Mouse (Mus musculus) erythroblast, embryonic 14.5 days (primary cell): ENCODE data around the gene Fam160a1. TPM values are rescaled to one million over a fixed set of nuclear protein-coding genes. Genes with fewer than 3 reads are reported as not detected.

Experiments
- H3K27me3 ChIP-seq: 2 replicates; pipeline ENCODE4 v1.6.1; 2012; ENCODE audit warnings: inconsistent platforms; ENCODE audit not compliant: control insufficient read depth
- H3K36me3 ChIP-seq: 2 replicates; pipeline ENCODE4 v1.6.1; 2012; ENCODE audit warnings: mild to moderate bottlenecking, inconsistent platforms; ENCODE audit not compliant: control insufficient read depth
- H3K4me1 ChIP-seq: 2 replicates; pipeline ENCODE4 v1.6.1; 2012; ENCODE audit warnings: inconsistent platforms; ENCODE audit not compliant: control insufficient read depth
- H3K4me3 ChIP-seq: replicated peaks from 2 replicates; pipeline ENCODE3; 2012; ENCODE audit warnings: moderate library complexity, mild to moderate bottlenecking, inconsistent platforms
- H3K9me3 ChIP-seq: 2 replicates; pipeline ENCODE4 v1.6.1; 2012; ENCODE audit warnings: low read length, inconsistent platforms, mixed read lengths; ENCODE audit not compliant: control insufficient read depth
- GATA1 ChIP-seq: IDR thresholded peaks from 2 replicates; pipeline ENCODE4 v1.6.1; 2012; ENCODE audit warnings: low read length, inconsistent platforms, mixed read lengths
- TAL1 ChIP-seq: IDR thresholded peaks from 3 replicates; pipeline ENCODE4 v1.6.1; 2012; ENCODE audit warnings: low read length, inconsistent platforms, mixed read lengths
- polyA plus RNA-seq: library from polyadenylated mRNA; stranded (reverse); fragments of >175 nt; gene quantifications from 2 replicates; pipeline ENCODE4 v1.2.3, GENCODE M21; 2012

Gene Fam160a1
- polyA plus RNA-seq, 1 experiment: 0.07 TPM

DNA sequence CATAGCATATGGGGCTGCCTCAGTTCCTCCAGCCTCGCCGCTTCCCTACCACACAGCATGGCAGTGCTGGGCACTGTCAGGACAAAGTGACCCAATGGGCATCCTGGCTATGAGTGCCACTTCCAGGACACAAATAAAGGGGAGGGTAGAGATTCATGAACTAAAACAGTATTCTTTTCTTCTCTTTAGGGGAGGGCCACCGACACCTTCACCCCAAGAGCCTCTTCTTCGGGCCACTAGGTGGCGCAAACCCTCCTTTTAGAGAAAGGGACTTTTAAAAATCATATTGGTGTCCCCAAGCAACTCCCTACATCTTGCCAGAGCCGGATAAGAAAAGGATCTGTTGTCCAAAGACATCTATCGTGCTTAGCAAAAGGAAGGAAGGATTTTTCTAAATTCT lies 109.7 kb downstream of the Fam160a1 start:
- Histone ChIP-seq H3K4me1 (peaks cover 16% of the 10 kb centered on the region), H3K27me3 (peaks cover 3% of the 10 kb centered on the region)
- TF ChIP-seq TAL1: no peak
- no peak for TF ChIP-seq GATA1

DNA sequence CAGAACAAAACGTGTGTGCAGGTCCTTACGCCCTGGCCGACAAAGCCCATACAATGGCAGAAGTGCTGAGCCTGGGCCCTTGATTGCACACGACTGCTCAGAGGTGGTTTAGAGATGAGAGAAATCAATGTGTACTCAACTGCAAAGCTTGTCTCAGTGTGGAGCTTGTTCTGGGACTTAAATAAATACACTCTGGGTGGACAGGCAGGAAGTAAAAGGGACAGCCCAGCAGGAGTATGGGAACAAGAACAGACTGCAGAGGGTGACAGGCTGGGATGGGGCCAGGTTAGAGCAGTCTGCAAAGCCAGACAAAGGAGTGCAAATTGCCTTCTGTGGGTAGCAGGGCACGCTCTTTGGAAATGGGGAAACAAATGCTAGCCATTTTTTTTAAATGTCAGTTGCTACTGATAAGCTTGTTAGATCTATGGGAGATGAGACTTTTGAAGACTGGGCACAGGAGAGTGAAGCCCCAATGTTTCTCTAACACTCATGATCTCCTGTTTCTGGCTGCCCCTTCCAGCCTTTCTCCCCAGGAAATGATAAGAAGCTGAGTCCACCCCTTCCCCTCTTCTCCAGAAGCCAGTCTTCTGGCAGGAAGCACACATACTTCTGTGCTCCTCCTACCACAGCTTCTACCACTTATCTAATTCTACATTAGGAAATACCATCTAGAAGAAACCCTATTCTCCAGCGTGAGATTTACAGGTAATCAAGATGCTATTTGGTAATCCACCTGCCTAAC lies 113.8 kb downstream of the Fam160a1 start:
- Histone ChIP-seq H3K27me3 (no peaks in the 10 kb centered on the region; the same call in 1 of the 2 replicates), H3K36me3 (no peaks in the 10 kb centered on the region), H3K9me3 (no peaks in the 10 kb centered on the region), H3K4me3 (no peak overlapping the region), H3K4me1 (no peaks in the 10 kb centered on the region)
- TF ChIP-seq GATA1 (no peak), TAL1 (no peak)

More for the DNA sequence above, 109.7 kb downstream of the Fam160a1 start:
- Histone ChIP-seq H3K36me3 (no peaks in the 10 kb centered on the region), H3K9me3 (no peaks in the 10 kb centered on the region), H3K4me3 (no peak overlapping the region)

DNA sequence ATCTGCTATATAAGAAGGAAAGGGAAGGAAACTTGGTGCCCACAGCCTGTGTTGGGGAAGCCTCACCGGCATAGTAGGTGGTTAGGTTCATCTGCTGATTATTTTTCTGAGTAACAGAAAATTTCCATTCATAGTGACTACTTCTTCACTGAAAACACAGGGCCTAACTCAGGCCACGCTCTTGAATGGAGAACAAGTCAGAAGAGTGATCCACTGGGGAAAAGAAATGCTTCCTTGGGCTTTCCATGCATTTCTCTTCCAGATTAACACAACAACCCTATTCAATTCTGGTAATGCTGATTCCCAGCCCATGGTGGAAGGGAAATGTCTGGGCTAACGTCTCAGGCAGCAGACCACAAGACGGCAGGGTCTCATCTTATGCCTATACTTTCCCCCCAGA lies 118.6 kb downstream of the Fam160a1 start:
- H3K9me3 ChIP-seq: no peaks in the 10 kb centered on the region
- H3K4me1 ChIP-seq: no peaks in the 10 kb centered on the region
- TF ChIP-seq GATA1: no peak
- TF ChIP-seq TAL1: no peak
- no peaks in the 10 kb centered on the region for H3K27me3 ChIP-seq
- H3K36me3 ChIP-seq: no peaks in the 10 kb centered on the region
- no peak overlapping the region for H3K4me3 ChIP-seq

DNA sequence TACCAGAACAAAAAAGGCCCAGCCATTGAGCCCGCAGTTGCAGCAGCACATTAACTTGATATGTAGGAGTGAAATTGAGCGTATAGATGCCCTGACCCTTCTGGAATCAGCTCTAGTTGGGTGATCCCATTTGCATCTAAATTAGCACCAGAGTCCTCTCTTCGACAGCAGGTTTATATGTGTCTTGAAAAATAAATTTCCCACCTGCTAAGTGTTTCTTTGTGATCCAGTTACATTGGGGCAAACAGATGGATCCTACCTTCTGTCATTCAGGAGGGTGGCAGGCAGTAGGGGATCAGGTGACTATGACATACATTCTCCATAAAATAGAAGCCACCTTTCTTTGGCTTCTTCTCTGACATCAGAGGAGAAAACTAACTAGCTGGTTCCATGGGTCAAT lies 122.0 kb downstream of the Fam160a1 start:
- no peaks in the 10 kb centered on the region for H3K27me3 ChIP-seq
- TF ChIP-seq TAL1 (no peak), GATA1 (no peak)

DNA sequence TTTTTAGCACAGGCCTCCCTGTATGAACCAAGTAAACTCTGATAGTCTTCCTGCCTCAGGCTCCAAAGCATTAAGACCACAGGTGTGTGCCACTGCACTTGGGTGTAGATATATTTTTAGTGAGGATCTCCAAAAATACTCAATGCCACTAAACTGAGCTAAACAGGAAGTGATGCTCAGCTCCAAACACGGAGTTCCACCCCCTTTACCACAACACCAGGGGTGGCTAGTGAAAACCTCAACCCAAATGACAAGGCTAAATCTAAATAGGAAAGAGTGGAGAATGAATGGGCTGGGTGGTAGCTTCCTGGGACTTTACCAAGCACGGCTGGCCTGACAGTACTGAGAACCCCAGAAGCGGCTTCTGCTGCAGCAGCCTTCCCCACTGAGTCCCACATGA lies 124.1 kb downstream of the Fam160a1 start:
- TF ChIP-seq GATA1: no peak
- no peak for TF ChIP-seq TAL1
- no peak overlapping the region for H3K4me3 ChIP-seq
- 0 out of 2 replicates have a peak, but pooled peaks cover 2% of the 10 kb centered on the region for H3K27me3 ChIP-seq

More for the DNA sequence above, 122.0 kb downstream of the Fam160a1 start:
- H3K4me3 ChIP-seq: no peak overlapping the region
- H3K36me3 ChIP-seq: no peaks in the 10 kb centered on the region
- H3K9me3 ChIP-seq: no peaks in the 10 kb centered on the region
- no peaks in the 10 kb centered on the region for H3K4me1 ChIP-seq

GRCm38 (mm10) chr3:85691134-85691533 lies 126.0 kb downstream of the Fam160a1 start:
- H3K4me3 ChIP-seq: no peak overlapping the region
- H3K9me3 ChIP-seq: no peaks in the 10 kb centered on the region
- H3K36me3 ChIP-seq: no peaks in the 10 kb centered on the region
- H3K4me1 ChIP-seq: no peaks in the 10 kb centered on the region
- H3K27me3 ChIP-seq: 0 out of 2 replicates have a peak, but pooled peaks cover 2% of the 10 kb centered on the region
- TF ChIP-seq GATA1 (no peak), TAL1 (no peak)

More for the DNA sequence above, 124.1 kb downstream of the Fam160a1 start:
- Histone ChIP-seq H3K9me3 (no peaks in the 10 kb centered on the region), H3K36me3 (no peaks in the 10 kb centered on the region), H3K4me1 (no peaks in the 10 kb centered on the region)

DNA sequence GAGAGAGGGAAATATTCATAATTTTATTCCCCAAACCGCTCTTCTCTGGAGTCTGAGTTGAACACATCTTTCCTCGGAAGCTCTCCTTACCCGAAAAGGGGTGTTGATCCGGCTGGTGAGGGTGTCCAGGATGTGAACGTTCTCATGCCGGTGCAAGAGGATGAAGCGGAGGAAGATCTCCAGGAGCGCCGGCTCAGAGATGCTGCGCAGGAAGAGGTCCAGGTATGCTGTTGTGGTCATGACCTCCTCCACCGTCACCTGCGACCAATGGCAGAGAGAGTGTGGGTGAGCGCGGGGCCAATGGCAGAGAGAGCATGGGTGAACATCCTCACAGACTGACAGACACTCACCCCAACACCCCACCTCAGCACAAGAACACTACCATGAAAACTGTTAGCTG lies 128.8 kb downstream of the Fam160a1 start:
- Histone ChIP-seq H3K4me3 (no peak overlapping the region), H3K27me3 (0 out of 2 replicates have a peak, but pooled peaks cover 2% of the 10 kb centered on the region), H3K9me3 (no peaks in the 10 kb centered on the region), H3K4me1 (no peaks in the 10 kb centered on the region), H3K36me3 (no peaks in the 10 kb centered on the region)
- TF ChIP-seq TAL1 (no peak), GATA1 (no peak)

DNA sequence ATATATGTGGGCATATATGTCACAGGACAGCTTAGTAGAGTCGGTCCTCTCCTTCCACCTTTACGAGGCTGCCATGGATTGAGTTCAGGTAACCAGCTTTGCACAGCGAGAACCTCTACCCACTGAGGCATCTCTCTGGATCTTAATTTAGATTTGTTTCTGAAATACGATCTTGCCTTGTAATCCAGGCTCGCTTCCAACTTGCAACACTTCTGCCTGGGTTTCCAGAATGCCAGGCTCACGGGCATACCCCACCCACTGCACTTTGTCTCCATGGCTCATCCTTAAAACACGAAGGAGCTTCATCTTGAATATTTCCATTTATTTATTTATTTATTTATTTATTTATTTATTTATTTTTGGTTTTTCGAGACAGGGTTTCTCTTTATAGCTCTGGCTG lies 131.8 kb downstream of the Fam160a1 start:
- no peaks in the 10 kb centered on the region for H3K36me3 ChIP-seq
- 0 out of 2 replicates have a peak, but pooled peaks cover 2% of the 10 kb centered on the region for H3K27me3 ChIP-seq
- H3K4me3 ChIP-seq: no peak overlapping the region
- no peaks in the 10 kb centered on the region for H3K9me3 ChIP-seq
- TF ChIP-seq TAL1 (no peak), GATA1 (no peak)
- peaks cover 6% of the 10 kb centered on the region for H3K4me1 ChIP-seq

DNA sequence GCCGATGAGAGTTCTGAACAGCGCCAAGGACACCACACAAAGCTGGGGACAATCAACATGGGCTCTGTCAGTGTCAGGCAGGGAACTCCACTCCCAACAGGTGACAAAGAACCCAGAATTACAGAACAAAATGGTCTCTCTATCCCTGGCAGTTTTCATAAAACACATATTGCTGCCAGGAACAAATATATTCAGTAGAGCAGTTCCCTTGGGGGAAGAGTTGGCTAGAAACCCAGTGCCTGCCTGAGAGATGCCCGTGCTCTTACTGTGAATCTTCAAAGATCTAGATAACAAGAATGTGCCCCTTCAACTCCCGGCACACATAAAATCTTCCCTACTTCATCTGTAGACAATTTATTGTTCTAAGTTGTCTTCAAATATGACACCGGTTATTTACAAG lies 133.5 kb downstream of the Fam160a1 start:
- peaks cover 14% of the 10 kb centered on the region for H3K4me1 ChIP-seq
- H3K27me3 ChIP-seq: 0 out of 2 replicates have a peak, but pooled peaks cover 2% of the 10 kb centered on the region
- no peak for TF ChIP-seq GATA1
- no peak for TF ChIP-seq TAL1
- no peak overlapping the region for H3K4me3 ChIP-seq
- no peaks in the 10 kb centered on the region for H3K36me3 ChIP-seq
- H3K9me3 ChIP-seq: no peaks in the 10 kb centered on the region
